Mouse (Mus musculus) hindbrain, postnatal 0 days (tissue): ENCODE measurements around the gene Wbp11. TPM values are rescaled to one million over a fixed set of nuclear protein-coding genes. Genes with fewer than 3 reads are reported as not detected.

Experiments
- ATAC-seq: fragments of 200-750 bp; cut with Nextera tagmentation; 2 replicates; pipeline ENCODE4 v1.8.0; 2017; ENCODE audit warnings: mild to moderate bottlenecking, moderate TSS enrichment, moderate library complexity
- DNase-seq: peaks from one replicate; pipeline ENCODE4 v3.0.0-alpha.2; 2015; ENCODE audit warnings: low spot score
- H3K27ac ChIP-seq: fragments of 300-500 bp; sonication (generic); 2 replicates; pipeline ENCODE4 v1.5.1; 2014; ENCODE audit warnings: mild to moderate bottlenecking
- H3K27me3 ChIP-seq: fragments of 300-500 bp; sonication (generic); 2 replicates; pipeline ENCODE4 v1.6.1; 2014; ENCODE audit warnings: low read length, mixed read lengths; ENCODE audit not compliant: insufficient read depth
- H3K36me3 ChIP-seq: fragments of 300-500 bp; sonication (generic); 2 replicates; pipeline ENCODE4 v1.6.1; 2014; ENCODE audit warnings: low read length, mixed read lengths; ENCODE audit not compliant: insufficient read depth
- H3K4me1 ChIP-seq: fragments of 300-500 bp; sonication (generic); 2 replicates; pipeline ENCODE4 v1.6.1; 2014; ENCODE audit warnings: antibody characterized with exemption, low read length, mixed read lengths; ENCODE audit not compliant: insufficient read depth
- H3K4me2 ChIP-seq: fragments of 300-500 bp; sonication (generic); 2 replicates; pipeline ENCODE4 v1.6.1; 2014; ENCODE audit warnings: low read depth, mild to moderate bottlenecking, low read length, moderate library complexity, mixed read lengths
- H3K4me3 ChIP-seq: fragments of 300-500 bp; sonication (generic); 2 replicates; pipeline ENCODE4 v1.5.1; 2014; ENCODE audit warnings: low read length
- H3K9ac ChIP-seq: fragments of 300-500 bp; sonication (generic); replicated peaks from 2 replicates; pipeline ENCODE4 v1.6.1; 2014; ENCODE audit warnings: mild to moderate bottlenecking, low read length, moderate library complexity, mixed read lengths
- H3K9me3 ChIP-seq: fragments of 300-500 bp; sonication (generic); 2 replicates; pipeline ENCODE4 v1.6.1; 2016; ENCODE audit warnings: low read length, mixed read lengths
- CTCF ChIP-seq: IDR thresholded peaks from 2 replicates; pipeline ENCODE4 v1.5.1; 2016; ENCODE audit warnings: antibody characterized with exemption, control low read depth, low read depth
- WGBS: fragments of 180-500 bp; shearing (Covaris S2); extraction: QIAGEN DNeasy Blood & Tissue Kit; methylation state at CpG from one replicate; pipeline ENCODE4 v1.1.7; 2014; 5-methylcytosine and 5-hydroxymethylcytosine counted together
- polyA plus RNA-seq: library from polyadenylated mRNA; unstranded; fragments of >200 nt; fragmentation: Nextera tagmentation; extraction: Ambion mirVana; gene quantifications from 2 replicates; pipeline ENCODE4 v1.2.1, GENCODE M21; 2015
- total RNA-seq: library from RNA; depleted of rRNA; stranded (reverse); fragments of >200 nt; gene quantifications from 2 replicates; pipeline ENCODE4 v1.2.3, GENCODE M21; 2014

Wbp11 gene
- total and polyA plus RNA-seq, 2 experiments from 2014 or later: 39.4 to 81.2 TPM

GRCm38 (mm10) chr6:136824987-136825386 is 3.0 kb downstream of the Wbp11 start:
- no peak overlapping the region for H3K4me2 ChIP-seq
- DNase-seq (no peak), ATAC-seq (no peak)
- no peak overlapping the region for H3K4me3 ChIP-seq
- H3K4me1 ChIP-seq: 0 out of 2 replicates have a peak, but pooled peaks cover 3% of the 10 kb centered on the region
- 95% methylated on average over 8 of the region's 8 CpGs for WGBS
- TF ChIP-seq CTCF: no peak
- H3K9ac ChIP-seq: no peak overlapping the region
- peaks cover 34% of the 10 kb centered on the region for H3K36me3 ChIP-seq
- H3K27me3 ChIP-seq: no peaks in the 10 kb centered on the region
- no peaks in the 10 kb centered on the region for H3K9me3 ChIP-seq
- no peak overlapping the region for H3K27ac ChIP-seq

- WGBS: 99% methylated on average over 18 of the region's 18 CpGs
- Histone ChIP-seq H3K27ac (no peak overlapping the region), H3K4me2 (no peak overlapping the region), H3K9ac (no peak overlapping the region), H3K9me3 (no peaks in the 10 kb centered on the region), H3K4me3 (no peak overlapping the region), H3K27me3 (no peaks in the 10 kb centered on the region), H3K36me3 (peaks cover 67% of the 10 kb centered on the region), H3K4me1 (no peaks in the 10 kb centered on the region)
- DNase-seq (no peak), ATAC-seq (no peak)
- no peak for TF ChIP-seq CTCF
These were observed 6.9 kb downstream of the Wbp11 start for GRCm38 (mm10) chr6:136821086-136821485.

- no peak overlapping the region for H3K4me3 ChIP-seq
- 97% methylated on average over 21 of the region's 21 CpGs for WGBS
- H3K9me3 ChIP-seq: no peaks in the 10 kb centered on the region
- DNase-seq (no peak), ATAC-seq (no peak)
- H3K27me3 ChIP-seq: no peaks in the 10 kb centered on the region
- peaks cover 74% of the 10 kb centered on the region for H3K36me3 ChIP-seq
- no peak overlapping the region for H3K27ac ChIP-seq
- no peaks in the 10 kb centered on the region for H3K4me1 ChIP-seq
- H3K4me2 ChIP-seq: no peak overlapping the region
- no peak overlapping the region for H3K9ac ChIP-seq
- no peak for TF ChIP-seq CTCF
These were observed 7.7 kb downstream of the Wbp11 start for GRCm38 (mm10) chr6:136820381-136820780.

DNA sequence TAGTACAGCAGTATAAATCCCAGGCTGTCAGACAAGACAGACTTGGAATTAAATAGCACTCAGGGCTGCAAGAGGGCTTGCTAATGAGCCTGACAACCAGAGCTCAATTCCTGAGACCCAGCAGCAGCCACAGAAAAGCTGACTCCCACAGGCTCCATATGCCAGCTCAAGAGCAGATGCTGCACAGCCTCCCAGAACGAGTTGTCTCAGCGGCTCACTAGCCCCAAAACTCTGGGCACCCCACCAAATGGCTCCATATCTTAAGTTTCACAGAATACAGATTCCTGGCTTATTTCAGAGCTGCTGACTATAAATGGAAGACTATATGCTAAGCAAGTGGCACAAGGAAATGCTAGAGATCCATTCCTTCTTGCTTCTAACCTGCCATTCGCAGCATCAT is 10.5 kb downstream of the Wbp11 start:
- no peak overlapping the region for H3K9ac ChIP-seq
- no peak overlapping the region for H3K27ac ChIP-seq
- no peak for TF ChIP-seq CTCF
- no peak for DNase-seq
- no peak overlapping the region for H3K4me3 ChIP-seq
- no peaks in the 10 kb centered on the region for H3K9me3 ChIP-seq
- no peak for ATAC-seq
- no peak overlapping the region for H3K4me2 ChIP-seq
- WGBS: 83% methylated on average over 3 of the region's 3 CpGs
- no peaks in the 10 kb centered on the region for H3K27me3 ChIP-seq
- peaks cover 77% of the 10 kb centered on the region for H3K36me3 ChIP-seq
- H3K4me1 ChIP-seq: no peaks in the 10 kb centered on the region

- no peaks in the 10 kb centered on the region for H3K4me1 ChIP-seq
- no peak overlapping the region for H3K4me3 ChIP-seq
- H3K27me3 ChIP-seq: no peaks in the 10 kb centered on the region
- DNase-seq (no peak), ATAC-seq (no peak)
- peaks cover 78% of the 10 kb centered on the region for H3K36me3 ChIP-seq
- no peaks in the 10 kb centered on the region for H3K9me3 ChIP-seq
- TF ChIP-seq CTCF: no peak
- H3K9ac ChIP-seq: no peak overlapping the region
- WGBS: 94% methylated on average over 21 of the region's 21 CpGs
- no peak overlapping the region for H3K27ac ChIP-seq
- H3K4me2 ChIP-seq: no peak overlapping the region
These were observed 11.2 kb downstream of the Wbp11 start for GRCm38 (mm10) chr6:136816826-136817225.

DNA sequence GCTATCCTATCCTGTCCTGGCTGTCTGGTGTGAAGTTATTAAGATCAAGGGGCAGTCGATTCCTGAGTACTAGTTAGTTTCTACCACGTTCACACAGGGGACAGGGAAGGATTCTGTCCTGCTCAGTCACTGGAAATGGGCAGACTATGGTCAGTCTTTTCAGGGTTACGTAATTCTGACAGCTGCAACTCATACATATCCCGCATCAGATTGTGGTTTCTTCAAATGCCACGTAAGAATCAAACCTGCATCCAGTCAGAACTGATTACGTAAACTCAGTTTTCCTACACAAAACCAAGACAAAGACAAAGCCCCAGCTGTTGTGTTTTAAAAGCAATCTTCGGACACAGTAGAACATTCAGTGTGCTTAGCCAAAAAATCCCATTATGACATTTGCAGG is 12.7 kb downstream of the Wbp11 start:
- H3K27ac ChIP-seq: no peak overlapping the region
- DNase-seq: no peak
- no peak for ATAC-seq
- no peak overlapping the region for H3K9ac ChIP-seq
- no peak overlapping the region for H3K4me3 ChIP-seq
- WGBS: 95% methylated on average over 7 of the region's 7 CpGs
- no peak overlapping the region for H3K4me2 ChIP-seq
- H3K4me1 ChIP-seq: no peaks in the 10 kb centered on the region
- H3K27me3 ChIP-seq: no peaks in the 10 kb centered on the region
- H3K9me3 ChIP-seq: no peaks in the 10 kb centered on the region
- H3K36me3 ChIP-seq: peaks cover 65% of the 10 kb centered on the region
- TF ChIP-seq CTCF: no peak

GRCm38 (mm10) chr6:136813117-136813516 is 14.9 kb downstream of the Wbp11 start:
- no peak overlapping the region for H3K4me2 ChIP-seq
- 38% methylated on average over 4 of the region's 4 CpGs for WGBS
- no peak overlapping the region for H3K9ac ChIP-seq
- H3K27me3 ChIP-seq: no peaks in the 10 kb centered on the region
- no peaks in the 10 kb centered on the region for H3K9me3 ChIP-seq
- DNase-seq (no peak), ATAC-seq (no peak)
- TF ChIP-seq CTCF: no peak
- H3K27ac ChIP-seq: no peak overlapping the region
- H3K36me3 ChIP-seq: peaks cover 45% of the 10 kb centered on the region
- peaks cover 11% of the 10 kb centered on the region for H3K4me1 ChIP-seq
- H3K4me3 ChIP-seq: no peak overlapping the region
